Mouse (Mus musculus) kidney, embryonic 14.5 days (tissue): ENCODE results near the gene Yap1. TPM values are rescaled to one million over a fixed set of nuclear protein-coding genes. Genes with fewer than 3 reads are reported as not detected.
"Not testable (repeated sequence)": the region's sequence is repeated elsewhere in the genome, so short reads cannot be mapped to it uniquely, and the experiment has no call there.

Source experiments
- ATAC-seq: fragments of 200-750 bp; cut with Nextera tagmentation; 2 replicates; pipeline ENCODE4 v1.8.0; 2017; ENCODE audit warnings: moderate number of reproducible peaks, mild to moderate bottlenecking, moderate TSS enrichment, moderate library complexity; ENCODE audit not compliant: low FRiP score, low TSS enrichment
- H3K27ac ChIP-seq: fragments of 300-500 bp; sonication (generic); 2 replicates; pipeline ENCODE4 v1.5.1; 2014; ENCODE audit warnings: low read depth, mild to moderate bottlenecking, low read length, moderate library complexity, mixed read lengths
- H3K27me3 ChIP-seq: fragments of 300-500 bp; sonication (generic); 2 replicates; pipeline ENCODE4 v1.6.1; 2014; ENCODE audit warnings: mild to moderate bottlenecking, low read length; ENCODE audit not compliant: control insufficient read depth, insufficient read depth
- H3K36me3 ChIP-seq: fragments of 300-500 bp; sonication (generic); 2 replicates; pipeline ENCODE4 v1.6.1; 2014; ENCODE audit warnings: low read length, mixed read lengths; ENCODE audit not compliant: control insufficient read depth, insufficient read depth
- H3K4me1 ChIP-seq: fragments of 300-500 bp; sonication (generic); 2 replicates; pipeline ENCODE4 v1.6.1; 2014; ENCODE audit warnings: low read length, mixed read lengths; ENCODE audit not compliant: control insufficient read depth, insufficient read depth
- H3K4me2 ChIP-seq: fragments of 300-500 bp; sonication (generic); replicated peaks from 2 replicates; pipeline ENCODE4 v1.6.1; 2014; ENCODE audit warnings: low read depth, mild to moderate bottlenecking, low read length
- H3K4me3 ChIP-seq: fragments of 300-500 bp; sonication (generic); 2 replicates; pipeline ENCODE4 v1.5.1; 2014; ENCODE audit warnings: mild to moderate bottlenecking, low read length
- H3K9ac ChIP-seq: fragments of 300-500 bp; sonication (generic); 2 replicates; pipeline ENCODE4 v1.6.1; 2014; ENCODE audit warnings: low read depth, mild to moderate bottlenecking, low read length, moderate library complexity
- H3K9me3 ChIP-seq: fragments of 300-500 bp; sonication (generic); 2 replicates; pipeline ENCODE4 v1.6.1; 2016; ENCODE audit warnings: low read length; ENCODE audit not compliant: control insufficient read depth
- WGBS: fragments of 180-500 bp; shearing (Covaris S2); extraction: QIAGEN DNeasy Blood & Tissue Kit; methylation state at CpG from one replicate; pipeline ENCODE4 v1.1.7; 2014; 5-methylcytosine and 5-hydroxymethylcytosine counted together
- polyA plus RNA-seq: library from polyadenylated mRNA; unstranded; fragments of >200 nt; fragmentation: Nextera tagmentation; extraction: Ambion mirVana; gene quantifications from 2 replicates; pipeline ENCODE4 v1.2.1, GENCODE M21; 2014

Gene Yap1
- polyA plus RNA-seq, 1 experiment from 2014 or later, result 36.7 TPM

DNA sequence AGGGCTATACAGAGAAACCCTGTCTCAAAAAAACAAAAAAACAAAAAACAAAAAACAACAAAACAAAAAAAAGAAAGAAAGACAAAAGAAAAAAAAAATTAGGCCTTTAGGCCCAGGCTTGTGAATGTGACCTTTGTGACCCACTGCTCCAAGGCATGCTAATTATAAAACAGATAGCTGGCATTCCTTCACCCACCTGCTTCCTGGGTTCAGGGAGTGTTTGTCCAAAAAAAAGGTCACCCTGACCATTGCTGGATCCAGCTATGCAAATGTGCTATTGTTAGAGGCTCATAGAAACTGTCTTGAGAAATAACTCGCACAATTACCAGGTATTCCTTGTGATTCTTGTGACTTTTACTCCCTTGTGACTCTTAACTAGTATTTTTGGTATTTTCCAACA is 112.6 kb downstream of the Yap1 start:
- H3K27me3 ChIP-seq, H3K27ac ChIP-seq, H3K4me2 ChIP-seq, H3K36me3 ChIP-seq, H3K9me3 ChIP-seq, H3K4me1 ChIP-seq, ATAC-seq, H3K4me3 ChIP-seq, H3K9ac ChIP-seq: not testable (repeated sequence)
- 86% methylated on average over 1 of the region's 1 CpGs for WGBS

DNA sequence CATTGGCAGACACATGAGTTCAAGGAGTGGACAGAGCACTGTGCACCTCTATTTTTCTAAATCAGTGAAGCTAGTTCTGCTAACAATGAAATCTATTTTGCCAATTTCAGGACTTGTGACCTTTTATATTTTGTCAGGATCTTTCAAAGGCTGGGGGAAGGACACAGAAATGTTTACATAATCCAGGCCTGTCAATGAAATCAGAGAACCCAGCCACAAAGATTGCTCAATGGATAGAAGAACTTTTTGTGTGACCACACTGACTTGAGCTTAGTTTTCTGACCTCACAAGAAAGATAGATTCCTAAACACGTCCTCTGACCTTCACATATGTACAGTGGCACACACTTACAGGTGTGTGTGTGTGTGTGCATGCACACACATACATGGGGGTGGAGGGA is 113.2 kb downstream of the Yap1 start:
- ATAC-seq, result no peak
- Histone ChIP-seq H3K27ac (no peak overlapping the region), H3K36me3 (no peaks in the 10 kb centered on the region), H3K4me2 (no peak overlapping the region), H3K4me1 (no peaks in the 10 kb centered on the region), H3K9me3 (no peaks in the 10 kb centered on the region; the same call in 1 of the 2 replicates), H3K4me3 (no peak overlapping the region), H3K27me3 (no peaks in the 10 kb centered on the region), H3K9ac (no peak overlapping the region)
- WGBS, result 78% methylated on average over 1 of the region's 1 CpGs

GRCm38 (mm10) chr9:7884346-7884745 is 120.0 kb downstream of the Yap1 start:
- WGBS, result 98% methylated on average over 3 of the region's 3 CpGs
- peaks cover 4% of the 10 kb centered on the region; the same call in 1 of the 2 replicates for H3K9me3 ChIP-seq
- no peak overlapping the region for H3K4me2 ChIP-seq
- no peaks in the 10 kb centered on the region for H3K36me3 ChIP-seq
- ATAC-seq, result no peak
- no peaks in the 10 kb centered on the region for H3K27me3 ChIP-seq
- no peak overlapping the region for H3K27ac ChIP-seq
- H3K4me1 ChIP-seq, result no peaks in the 10 kb centered on the region
- no peak overlapping the region for H3K4me3 ChIP-seq
- H3K9ac ChIP-seq, result no peak overlapping the region

- H3K27me3 ChIP-seq, result no peaks in the 10 kb centered on the region
- no peak overlapping the region for H3K9ac ChIP-seq
- ATAC-seq, result no peak
- no peak overlapping the region for H3K4me3 ChIP-seq
- H3K4me2 ChIP-seq, result no peak overlapping the region
- no peaks in the 10 kb centered on the region for H3K4me1 ChIP-seq
- WGBS, result 88% methylated on average over 1 of the region's 1 CpGs
- H3K27ac ChIP-seq, result no peak overlapping the region
- H3K9me3 ChIP-seq, result peaks cover 4% of the 10 kb centered on the region; the same call in 1 of the 2 replicates
- H3K36me3 ChIP-seq, result no peaks in the 10 kb centered on the region
Measured at GRCm38 (mm10) chr9:7882304-7882865, 122.0 kb downstream of the Yap1 start.

Other genes starting within 250 kb of the Yap1 start
- 65.8 and 114 TPM in 2 replicates for gene Tmem123, start 240.6 kb downstream of the Yap1 start, polyA plus RNA-seq
- 30.3 and 41.7 TPM in 2 replicates for gene Birc2, start 167.5 kb downstream of the Yap1 start, polyA plus RNA-seq
- 3.7 and 6.5 TPM in 2 replicates for gene Birc3, start 131.4 kb downstream of the Yap1 start, polyA plus RNA-seq
- 13.4 and 15.1 TPM in 2 replicates for gene Cfap300, start 38.2 kb upstream of the Yap1 start, polyA plus RNA-seq
- 5.0 and 6.2 TPM in 2 replicates for gene Cep126, start 129.7 kb upstream of the Yap1 start, polyA plus RNA-seq